Comparison of ENCODE assay signal across 15 mouse cellular contexts in genomic region chr4:97824451-97824850, GRCm38 (mm10). TPM values are rescaled to one million over a fixed set of nuclear protein-coding genes. Genes with fewer than 3 reads are reported as not detected.
DNase-seq lines count a peak whose midpoint lies in the region; ATAC-seq and TF ChIP-seq lines count a peak whose summit lies in the region.
"Had no signal": no experiment of that assay in that cellular context is flagged by ENCODE, and none has a peak within 500 bp of the region (broad histone marks: within the 10 kb centered on the region; RNA-seq: fewer than 3 reads in every experiment).

No protein-coding gene starts in this region.

- no peaks in the 10 kb centered on the region for H3K36me3 ChIP-seq in heart, embryonic 15.5 days
- H3K36me3 ChIP-seq in lung, postnatal 0 days (ENCODE audit: insufficient read depth, low read length): no peaks in the 10 kb centered on the region
- no peaks in the 10 kb centered on the region for H3K36me3 ChIP-seq in heart, embryonic 16.5 days (ENCODE audit: control insufficient read depth, insufficient read depth)
- H3K36me3 ChIP-seq: embryonic facial prominence, embryonic 12.5 days; midbrain, embryonic 12.5 days; neural tube, embryonic 12.5 days had no signal

- TF ChIP-seq CTCF in lung, postnatal 0 days (IDR thresholded peaks at IDR 0.05): no peak

- H3K4me1 ChIP-seq in heart, embryonic 15.5 days (replicated peaks): peaks cover 65% of the 10 kb centered on the region
- peaks cover 4% of the 10 kb centered on the region; the same call in 1 of the 2 replicates for H3K4me1 ChIP-seq in lung, postnatal 0 days (ENCODE audit: insufficient read depth, low read depth, low read length)
- peaks cover 60% of the 10 kb centered on the region for H3K4me1 ChIP-seq in heart, embryonic 16.5 days (ENCODE audit: control insufficient read depth, insufficient read depth, low read length)

- peak overlapping the region; percentile 82 for H3K27ac ChIP-seq in heart, embryonic 15.5 days
- H3K27ac ChIP-seq in lung, postnatal 0 days (ENCODE audit: low read length): no peak overlapping the region
- H3K27ac ChIP-seq in heart, embryonic 16.5 days (ENCODE audit: low read length): peak overlapping the region; percentile 60
- H3K27ac ChIP-seq: embryonic facial prominence, embryonic 12.5 days; neural tube, embryonic 12.5 days had no signal

- DNase-seq in heart, adult 8-10 months (ENCODE audit: low spot score): no peak
- peak; percentile 38 for DNase-seq in lung, postnatal 0 days (ENCODE audit: low spot score)
- DNase-seq in lung, postnatal 4 days: no peak
- DNase-seq in lung, postnatal 36 days: peak; percentile 65
- no peak for DNase-seq in urinary bladder, adult 18-20 months (ENCODE audit: low spot score in 2 of 2)
- DNase-seq: cerebellum, postnatal 25 days; retina, postnatal 1 day; spleen, adult 18-20 months had no signal

- TF ChIP-seq EP300 in lung, postnatal 0 days (IDR thresholded peaks at IDR 0.05): no peak

- H3K9ac ChIP-seq in heart, embryonic 15.5 days: no peak overlapping the region
- H3K9ac ChIP-seq in lung, postnatal 0 days (replicated peaks; ENCODE audit: low read depth): no peak overlapping the region
- H3K9ac ChIP-seq in heart, embryonic 16.5 days (ENCODE audit: low read length): no peak overlapping the region
- H3K9ac ChIP-seq: embryonic facial prominence, embryonic 12.5 days; midbrain, embryonic 12.5 days; neural tube, embryonic 12.5 days had no signal

- ATAC-seq in heart, embryonic 15.5 days (replicated peaks; ENCODE audit: insufficient number of reproducible peaks, insufficient read depth, low FRiP score, low read depth): 0 out of 2 replicates have a peak, but pooled peaks have one; percentile 34
- no peak for ATAC-seq in lung, postnatal 0 days
- ATAC-seq in heart, embryonic 16.5 days (replicated peaks; ENCODE audit: extremely low read depth, insufficient read depth, low FRiP score): no peak
- ATAC-seq: Patski had no signal

- H3K4me3 ChIP-seq in heart, embryonic 15.5 days: no peak overlapping the region
- H3K4me3 ChIP-seq in lung, postnatal 0 days (ENCODE audit: low read depth, low read length): no peak overlapping the region
- no peak overlapping the region for H3K4me3 ChIP-seq in heart, embryonic 16.5 days (ENCODE audit: low read length)
- H3K4me3 ChIP-seq: embryonic facial prominence, embryonic 12.5 days; midbrain, embryonic 12.5 days; neural tube, embryonic 12.5 days had no signal

- no peaks in the 10 kb centered on the region for H3K27me3 ChIP-seq in heart, embryonic 15.5 days
- H3K27me3 ChIP-seq in lung, postnatal 0 days (replicated peaks; ENCODE audit: insufficient read depth, low read length): no peaks in the 10 kb centered on the region
- no peaks in the 10 kb centered on the region for H3K27me3 ChIP-seq in heart, embryonic 16.5 days (ENCODE audit: control insufficient read depth, insufficient read depth, low read length)
- H3K27me3 ChIP-seq: CH12.LX; embryonic facial prominence, embryonic 12.5 days; neural tube, embryonic 12.5 days; Patski had no signal

- no peaks in the 10 kb centered on the region for H3K9me3 ChIP-seq in heart, embryonic 15.5 days (replicated peaks)
- H3K9me3 ChIP-seq in lung, postnatal 0 days (ENCODE audit: low read length): no peaks in the 10 kb centered on the region
- no peaks in the 10 kb centered on the region for H3K9me3 ChIP-seq in heart, embryonic 16.5 days (replicated peaks; ENCODE audit: control insufficient read depth, low read length)
- H3K9me3 ChIP-seq: embryonic facial prominence, embryonic 12.5 days; midbrain, embryonic 12.5 days; neural tube, embryonic 12.5 days had no signal

- 47% methylated on average over 4 of the region's 4 CpGs for WGBS in heart, embryonic 15.5 days
- WGBS in lung, postnatal 0 days: 46% methylated on average over 4 of the region's 4 CpGs
- WGBS in heart, embryonic 16.5 days: 52% methylated on average over 4 of the region's 4 CpGs

- no peak overlapping the region for H3K4me2 ChIP-seq in heart, embryonic 15.5 days
- H3K4me2 ChIP-seq in lung, postnatal 0 days (replicated peaks; ENCODE audit: low read depth, low read length): no peak overlapping the region
- 0 out of 2 replicates have a peak overlapping the region, but pooled peaks have one; percentile 3 for H3K4me2 ChIP-seq in heart, embryonic 16.5 days (ENCODE audit: low read depth, low read length)
- H3K4me2 ChIP-seq: embryonic facial prominence, embryonic 12.5 days; midbrain, embryonic 12.5 days; neural tube, embryonic 12.5 days had no signal

RNA-seq across cellular contexts. Expression of gene E130114P18Rik, which starts 46.6 kb away (rescaled TPM):
- 0.25 and 0.30 TPM in 2 replicates for polyA plus RNA-seq in heart, embryonic 15.5 days (2015; fragmentation: Nextera tagmentation; extraction: Ambion mirVana)
- total RNA-seq in heart, adult 8-10 months (2022): under 1 TPM in 2 of 4 experiments, not detected in 2; 0.23 to 0.41 TPM
- polyA plus RNA-seq in lung, postnatal 0 days (2015; fragmentation: Nextera tagmentation; extraction: Ambion mirVana): 0.36 and 0.76 TPM in 2 replicates
- 0.47 and 0.75 TPM in 2 replicates for polyA plus RNA-seq in heart, embryonic 16.5 days (2015; fragmentation: Nextera tagmentation; extraction: Ambion mirVana)
- total RNA-seq: CH12.LX had no signal

RNA-seq across cellular contexts. Expression of gene Nfia, which starts 51.9 kb away (rescaled TPM):
- polyA plus RNA-seq in heart, embryonic 15.5 days (2015; fragmentation: Nextera tagmentation; extraction: Ambion mirVana): 46.8 and 47.9 TPM in 2 replicates
- total RNA-seq in heart, adult 8-10 months (2022): 100 to 1,000 TPM; 109 to 137 (median 121) TPM
- polyA plus RNA-seq in lung, postnatal 0 days (2015; fragmentation: Nextera tagmentation; extraction: Ambion mirVana): 40.5 and 45.4 TPM in 2 replicates
- polyA plus RNA-seq in heart, embryonic 16.5 days (2015; fragmentation: Nextera tagmentation; extraction: Ambion mirVana): 37.3 and 42.0 TPM in 2 replicates
- total RNA-seq: CH12.LX had no signal

Comparison
In these comparisons a context has a peak if more than half of its experiments do, and no peak if none do; other contexts are left out.
1. DNase-seq: peak in lung, postnatal 0 days (single experiment) and lung, postnatal 36 days (single experiment); none in heart, adult 8-10 months (single experiment), lung, postnatal 4 days (0 of 2) and urinary bladder, adult 18-20 months (0 of 2).